Mouse (Mus musculus) ES-Bruce4 (cell line): ENCODE results near the gene Fam19a5.

Source experiments
- CTCF ChIP-seq: IDR thresholded peaks from one replicate; pipeline ENCODE4 v1.8.1; 2011; ENCODE audit warnings: low read depth, low read length
- EP300 ChIP-seq: IDR thresholded peaks from 2 replicates; pipeline ENCODE4 v1.6.1; 2011; ENCODE audit warnings: low read depth, low read length; ENCODE audit not compliant: insufficient read depth
- POLR2A ChIP-seq: IDR thresholded peaks from one replicate; pipeline ENCODE4 v1.8.1; 2011; ENCODE audit warnings: low read length; ENCODE audit not compliant: insufficient read depth

DNA sequence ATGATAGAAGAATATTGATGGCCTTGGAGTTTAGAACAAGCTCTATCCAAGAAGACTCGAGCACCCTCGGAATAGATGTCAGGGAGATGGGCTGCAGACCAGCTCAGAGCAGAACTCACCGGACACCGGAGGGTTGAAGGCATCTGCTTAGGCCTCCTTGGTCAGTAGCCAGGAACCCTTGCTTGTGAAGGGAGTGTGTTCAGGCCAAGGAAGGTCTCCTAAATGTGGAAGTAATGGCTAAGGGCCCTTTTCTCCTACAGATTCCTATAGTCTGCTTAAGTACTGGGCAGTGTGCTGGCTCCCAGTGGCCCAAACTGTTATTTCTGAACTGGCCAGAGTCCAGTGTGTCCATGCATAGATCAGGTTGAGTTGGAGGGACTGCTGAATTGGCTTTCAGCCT lies 53.7 kb downstream of the Fam19a5 start:
- TF ChIP-seq EP300: no peak
- no peak for TF ChIP-seq CTCF
- no peak for TF ChIP-seq POLR2A
